Mouse (Mus musculus) ES-CJ7 (cell line): ENCODE data around the gene Medag.
A peak's percentile ranks its signal among the peaks of the same experiment; 100 is the strongest.

Source experiments
- DNase-seq: peaks from one replicate; pipeline ENCODE4 v3.0.0; 2011; ENCODE audit warnings: low read depth, low spot score

The Medag gene

GRCm38 (mm10) chr5:149411509-149412193, at the start of gene Medag:
Gene Medag, plus strand, starts transcription at chr5:149411749.
- DNase-seq, result no peak

GRCm38 (mm10) chr5:149362626-149363025, 48.9 kb upstream of the Medag start:
- peak; percentile 14 for DNase-seq

- peak; percentile 76 for DNase-seq
Observed at GRCm38 (mm10) chr5:149363903-149364755, 47.4 kb upstream of the Medag start.

- DNase-seq, result no peak
Observed at GRCm38 (mm10) chr5:149367011-149367410, 44.5 kb upstream of the Medag start.

- DNase-seq, result no peak
Observed at GRCm38 (mm10) chr5:149367544-149368466, 43.7 kb upstream of the Medag start.

GRCm38 (mm10) chr5:149368575-149369312, 42.8 kb upstream of the Medag start:
- no peak for DNase-seq

GRCm38 (mm10) chr5:149369373-149370035, 42.0 kb upstream of the Medag start:
- DNase-seq, result no peak

GRCm38 (mm10) chr5:149372018-149372417, 39.5 kb upstream of the Medag start:
- DNase-seq, result no peak

GRCm38 (mm10) chr5:149373224-149373623, 38.3 kb upstream of the Medag start:
- DNase-seq, result no peak

GRCm38 (mm10) chr5:149374026-149374425, 37.5 kb upstream of the Medag start:
- no peak for DNase-seq

GRCm38 (mm10) chr5:149375074-149375888, 36.3 kb upstream of the Medag start:
- DNase-seq, result peak; percentile 72

GRCm38 (mm10) chr5:149375889-149376212, 35.7 kb upstream of the Medag start:
- peak; percentile 93 for DNase-seq

GRCm38 (mm10) chr5:149376367-149376766, 35.2 kb upstream of the Medag start:
- DNase-seq, result no peak

- DNase-seq, result no peak
Observed at GRCm38 (mm10) chr5:149377253-149377652, 34.3 kb upstream of the Medag start.

- DNase-seq, result no peak
Observed at GRCm38 (mm10) chr5:149378566-149378965, 33.0 kb upstream of the Medag start.

- DNase-seq, result no peak
Observed at GRCm38 (mm10) chr5:149379131-149379784, 32.3 kb upstream of the Medag start.

- DNase-seq, result no peak
Observed at GRCm38 (mm10) chr5:149379861-149380260, 31.7 kb upstream of the Medag start.

- peak; percentile 60 for DNase-seq
Observed at GRCm38 (mm10) chr5:149380388-149380916, 31.1 kb upstream of the Medag start.

GRCm38 (mm10) chr5:149381948-149382347, 29.6 kb upstream of the Medag start:
- DNase-seq, result no peak
